Mouse (Mus musculus) c-Kit-positive CD71-negative TER-119-negative erythroid progenitor cells, embryonic 14.5 days (primary cell): Measurements from ENCODE around the gene Stk33.
"Not testable (repeated sequence)": the region's sequence is repeated elsewhere in the genome, so short reads cannot be mapped to it uniquely, and the experiment has no call there.

Experiments used
- DNase-seq: peaks from one replicate; pipeline ENCODE4 v3.0.0-alpha.2; 2013; ENCODE audit warnings: low read depth

The Stk33 gene

DNA sequence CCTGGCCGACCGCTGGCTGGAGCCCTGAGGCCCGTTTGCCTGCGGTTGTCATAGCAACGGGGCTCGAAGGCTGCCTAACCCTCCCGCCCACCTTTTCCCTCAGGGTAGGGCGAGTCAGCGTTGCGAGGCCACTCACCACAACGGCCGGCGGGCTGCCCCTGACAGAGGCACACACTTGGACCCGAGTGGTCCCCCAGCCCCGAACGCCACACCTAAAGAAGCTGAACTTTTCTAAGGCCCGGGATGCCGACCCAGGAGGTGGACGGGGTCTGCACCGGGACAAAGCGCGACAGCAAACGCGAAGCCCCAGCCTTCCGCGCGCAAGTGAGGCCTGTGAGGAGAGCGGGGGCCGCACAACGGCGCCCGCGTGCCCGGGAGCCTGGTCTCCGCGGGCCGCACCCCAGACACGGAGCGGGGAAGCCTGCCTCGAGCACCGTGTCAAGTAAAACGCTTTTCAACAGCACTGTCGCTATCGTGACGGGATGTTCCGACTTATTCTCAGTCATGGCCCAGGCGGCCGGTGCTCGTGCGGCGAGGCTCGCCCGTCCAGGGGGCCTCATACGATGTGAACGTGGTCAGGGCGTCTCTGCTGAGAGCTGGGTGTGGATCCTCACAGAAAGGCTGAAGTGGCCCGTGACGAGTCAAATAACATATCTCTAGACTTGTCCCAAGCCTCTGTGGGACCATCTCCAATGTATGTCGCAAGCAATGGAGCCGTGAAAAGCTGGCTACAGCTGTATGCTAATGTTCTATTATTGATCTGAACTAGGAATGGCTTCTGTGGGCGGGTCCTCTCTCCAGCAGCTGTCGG is at the start of gene Stk33:
Gene Stk33, minus strand, starts transcription at position 301 of the 811 bp plus-strand sequence.
- no peak for DNase-seq

- DNase-seq = no peak
Observed at GRCm38 (mm10) chr7:109484221-109484620, 45.3 kb upstream of the Stk33 start.

DNA sequence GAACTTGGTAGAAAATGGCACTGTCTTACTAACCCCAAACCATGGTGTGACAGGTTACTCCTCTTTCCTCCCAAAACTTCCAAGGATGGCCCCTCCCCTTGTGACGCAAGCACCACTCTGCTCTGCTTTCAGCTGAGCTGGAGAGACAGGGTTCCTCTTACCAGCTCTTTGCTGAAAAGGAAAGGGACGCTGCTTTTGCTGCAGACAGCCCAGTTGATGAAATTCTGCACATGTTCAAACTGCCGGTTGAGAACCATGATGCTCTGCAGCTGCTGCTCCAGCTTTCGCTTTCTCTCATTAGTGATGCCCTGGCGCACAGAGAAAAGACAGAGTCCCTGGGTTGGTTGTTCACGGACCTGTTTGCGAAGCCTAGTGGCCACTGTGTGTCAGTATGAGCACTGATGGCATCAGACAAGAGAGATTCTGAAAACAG is 41.9 kb upstream of the Stk33 start:
- no peak for DNase-seq

DNA sequence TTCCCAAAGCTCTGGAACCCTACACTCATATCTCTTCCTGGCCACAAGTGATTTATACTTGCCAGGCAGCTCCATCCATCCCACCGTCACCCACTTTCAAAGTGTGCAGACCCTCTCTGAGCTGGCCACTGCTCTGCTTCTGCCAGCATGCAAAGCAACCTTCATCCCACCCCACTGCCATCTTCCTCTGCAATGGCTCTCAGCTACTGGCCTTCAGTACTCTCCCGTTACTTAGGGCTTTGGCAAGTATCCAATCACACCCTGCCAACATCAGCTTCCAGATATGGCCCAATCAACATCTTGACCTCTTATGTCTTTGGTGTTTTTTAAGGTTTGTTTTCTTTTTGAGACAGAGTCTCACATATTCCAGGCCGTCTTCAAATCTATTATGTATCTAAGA is 39.0 kb upstream of the Stk33 start:
- DNase-seq = no peak

- DNase-seq = no peak
Observed at GRCm38 (mm10) chr7:109470700-109471099, 31.8 kb upstream of the Stk33 start.

DNA sequence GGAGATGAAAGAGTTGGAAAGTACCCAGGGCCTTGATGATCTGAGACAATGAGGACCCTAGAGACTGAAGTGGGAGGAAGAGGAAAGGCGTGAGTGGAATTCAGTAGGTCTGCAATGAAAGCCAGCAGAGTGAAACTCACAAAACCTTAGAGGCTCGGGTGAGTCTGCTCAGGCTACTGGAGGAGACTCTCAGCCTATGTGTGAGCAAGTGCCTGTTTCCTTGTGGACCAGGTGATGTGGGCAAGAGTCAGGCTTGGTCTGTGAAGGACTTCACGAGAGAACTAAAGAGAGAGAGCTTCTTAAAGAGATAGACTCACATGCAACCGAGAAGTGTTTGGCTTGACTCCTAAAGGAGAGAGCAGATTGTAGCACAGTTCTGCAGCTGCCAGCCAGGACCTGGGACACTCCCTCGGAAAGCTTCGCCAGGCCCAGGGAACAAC is 29.4 kb upstream of the Stk33 start:
- no peak for DNase-seq

GRCm38 (mm10) chr7:109467591-109467990 is 28.7 kb upstream of the Stk33 start:
- no peak for DNase-seq

DNA sequence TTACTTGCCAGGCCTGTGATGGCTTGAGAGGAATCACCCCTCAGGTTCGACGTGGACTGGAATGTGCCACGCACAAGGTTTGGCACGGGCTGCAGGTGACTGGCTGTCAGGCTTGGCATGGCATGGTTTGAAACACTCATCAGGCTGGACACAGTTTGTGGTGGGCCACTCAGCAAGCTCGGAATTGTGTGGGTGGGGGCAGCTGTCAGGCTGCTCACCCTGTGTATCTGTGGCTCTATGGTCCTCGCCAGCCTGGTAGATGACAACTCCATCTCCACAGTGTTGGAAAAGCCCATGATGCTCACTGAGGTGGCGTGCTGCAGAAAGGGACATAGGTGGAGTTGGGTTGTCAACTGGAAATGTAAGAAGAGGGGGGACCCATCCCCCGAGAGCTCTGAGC is 21.8 kb upstream of the Stk33 start:
- no peak for DNase-seq

GRCm38 (mm10) chr7:109456563-109456962 is 17.7 kb upstream of the Stk33 start:
- no peak for DNase-seq

DNA sequence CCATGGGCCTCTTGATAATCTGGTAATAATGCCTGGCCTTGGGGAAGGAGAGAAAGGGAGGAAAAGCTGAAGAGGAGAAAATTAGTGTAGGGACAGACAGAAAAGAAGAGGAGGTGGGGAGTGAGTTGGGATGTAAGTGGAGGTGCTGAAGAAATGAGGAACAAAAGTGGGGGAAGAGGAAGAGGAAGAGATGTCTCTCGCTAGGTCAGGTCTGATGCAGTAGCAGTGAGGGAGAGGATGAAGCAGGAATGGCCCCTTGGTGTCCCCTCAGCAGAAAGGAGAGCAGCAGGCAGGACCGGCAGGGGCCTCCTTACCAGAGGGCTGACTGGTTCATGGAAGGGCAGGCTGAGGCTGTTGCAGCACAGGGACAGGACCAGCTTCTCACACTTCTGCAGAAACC is 16.9 kb upstream of the Stk33 start:
- DNase-seq = no peak

DNA sequence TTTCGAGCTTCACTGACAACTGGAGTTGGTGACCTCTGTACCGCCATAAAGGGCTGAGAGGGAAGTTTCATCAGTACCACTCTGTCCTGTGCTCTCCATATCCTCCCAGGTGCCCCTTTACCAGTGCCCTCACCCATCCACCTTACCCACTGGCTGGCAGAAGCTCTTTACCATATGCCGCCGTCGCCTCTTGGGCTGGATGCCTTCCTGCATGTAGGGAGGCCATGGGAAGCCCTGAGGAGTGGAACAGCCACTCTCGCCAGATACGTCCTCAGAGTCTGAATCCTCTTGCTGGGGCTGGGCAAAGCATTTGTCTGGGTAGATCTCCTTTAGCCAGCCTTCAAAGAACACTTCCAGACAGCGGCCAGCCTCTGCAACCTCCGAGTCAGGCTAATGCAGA is 16.0 kb upstream of the Stk33 start:
- no peak for DNase-seq

DNA sequence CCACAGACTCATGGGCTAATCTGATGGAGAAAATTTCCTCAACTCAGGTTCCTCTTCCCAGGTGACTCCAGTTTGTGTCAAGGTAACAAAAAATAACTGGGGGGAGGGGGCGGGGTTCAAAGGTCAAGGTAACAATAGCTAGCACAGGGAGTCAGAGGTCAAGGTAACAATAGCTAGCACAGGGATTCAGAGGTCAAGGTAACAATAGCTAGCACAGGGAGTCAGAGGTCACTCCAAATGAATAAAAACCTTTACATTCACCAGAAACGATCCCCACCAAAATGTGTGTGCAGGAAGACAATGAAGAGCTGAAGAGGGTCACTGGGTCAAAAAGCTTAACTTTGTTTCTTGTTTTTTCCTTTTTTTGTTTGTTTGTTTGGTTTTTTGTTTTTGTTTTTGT is 9.2 kb upstream of the Stk33 start:
- DNase-seq = no peak

DNA sequence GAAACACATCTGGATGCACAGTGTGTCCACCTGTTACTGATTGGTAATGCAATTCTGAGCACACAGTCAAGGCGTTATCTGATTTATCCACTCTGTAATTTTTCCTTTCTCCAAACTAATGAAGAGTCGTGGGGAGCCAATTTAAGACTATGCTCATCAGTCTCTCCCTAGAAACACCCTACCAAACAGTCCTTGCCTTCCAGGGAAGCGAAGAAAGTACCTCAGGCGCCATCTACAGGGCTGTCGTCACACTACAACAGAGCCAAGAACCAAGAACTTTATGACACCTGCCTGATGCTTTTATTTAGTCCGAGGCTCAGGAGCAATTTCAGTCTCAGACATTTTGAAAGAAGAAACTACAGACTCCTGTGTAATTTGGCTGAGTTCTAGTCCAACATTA is 6.1 kb upstream of the Stk33 start:
- no peak for DNase-seq

GRCm38 (mm10) chr7:109442739-109443138 is 3.9 kb upstream of the Stk33 start:
- no peak for DNase-seq

DNA sequence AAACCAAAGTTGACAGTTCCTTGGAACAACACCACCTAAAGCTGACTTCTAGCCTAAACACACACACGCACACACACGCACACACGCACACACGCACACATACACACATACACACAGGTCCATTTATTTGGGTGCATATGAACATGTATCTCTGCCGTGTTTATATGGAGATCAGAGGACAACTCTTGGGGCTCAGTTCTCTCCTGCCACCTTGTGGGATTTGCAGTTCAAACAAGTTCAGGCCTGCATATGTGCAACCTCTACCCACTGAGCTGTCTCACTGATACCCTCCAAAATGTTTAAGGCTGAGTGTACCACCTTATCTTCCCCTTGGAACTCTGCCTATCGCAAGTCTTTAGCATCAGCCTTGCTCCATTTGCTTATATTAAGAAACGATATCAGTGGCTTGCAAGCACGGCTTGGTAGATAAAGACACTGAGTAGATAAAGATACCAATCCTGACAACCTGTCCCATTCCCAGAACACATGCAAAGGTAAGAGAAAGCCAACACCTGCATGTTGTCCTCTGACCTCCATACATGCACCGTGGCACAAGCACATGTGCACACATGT is 1.9 kb upstream of the Stk33 start:
- no peak for DNase-seq

DNA sequence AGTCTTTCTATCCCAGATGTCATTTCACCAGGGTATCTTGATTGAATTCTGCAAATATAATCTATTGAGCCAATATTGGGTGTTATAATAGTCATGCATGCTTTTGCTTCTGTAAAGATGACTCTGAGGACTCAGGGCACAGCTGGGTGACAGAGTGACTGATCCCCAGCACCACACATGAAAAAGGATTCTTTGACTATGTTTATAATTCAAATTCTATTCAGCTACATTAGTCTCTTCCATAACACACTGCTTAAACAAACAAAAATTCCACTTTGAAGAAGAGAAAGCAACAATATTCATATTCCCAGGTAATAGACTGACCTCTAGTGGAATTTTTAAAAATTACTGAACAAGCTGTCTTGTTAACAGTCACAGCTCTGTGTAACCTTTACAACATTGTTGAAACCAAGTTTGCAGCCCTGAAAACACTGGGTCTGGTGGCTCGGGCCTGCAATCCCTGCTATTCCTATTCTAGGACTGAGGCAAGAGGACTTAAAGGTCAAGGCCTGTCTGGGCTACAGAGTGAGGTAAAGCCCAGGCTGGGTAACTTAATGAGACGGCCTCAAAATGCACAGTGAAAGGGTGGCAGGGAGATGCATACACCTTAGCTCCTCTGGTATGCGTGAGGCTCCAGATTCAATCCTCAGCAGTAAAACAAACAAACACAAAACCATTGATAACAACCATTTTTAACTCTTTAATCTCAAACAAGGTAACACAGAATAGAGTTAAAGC is 14.3 kb downstream of the Stk33 start:
- no peak for DNase-seq

- DNase-seq = no peak
Observed at GRCm38 (mm10) chr7:109422803-109423202, 16.1 kb downstream of the Stk33 start.

- DNase-seq = no peak
Observed at GRCm38 (mm10) chr7:109405491-109405890, 33.4 kb downstream of the Stk33 start.

- no peak for DNase-seq
Observed at GRCm38 (mm10) chr7:109399299-109399698, 39.6 kb downstream of the Stk33 start.

GRCm38 (mm10) chr7:109381131-109381530 is 57.8 kb downstream of the Stk33 start:
- no peak for DNase-seq

DNA sequence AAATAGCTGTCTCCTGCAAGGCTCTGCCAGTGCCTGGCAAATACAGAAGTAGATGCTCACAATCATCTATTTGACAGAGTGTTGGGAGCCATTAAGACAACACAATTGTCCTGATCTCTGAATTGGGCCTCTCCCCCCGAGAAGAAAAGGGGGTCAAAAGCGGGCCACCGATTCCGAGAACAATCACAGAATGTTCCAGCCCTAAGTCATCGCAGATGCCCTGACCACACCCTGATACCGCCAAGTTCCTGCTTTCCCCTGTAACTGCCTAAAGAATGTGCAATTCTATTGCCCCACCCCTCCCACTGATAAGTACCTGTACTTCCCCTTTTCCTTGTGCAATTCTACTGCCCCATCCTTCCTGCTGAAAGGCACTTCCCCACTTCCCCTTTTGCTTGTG is 65.3 kb downstream of the Stk33 start:
- not testable (repeated sequence) for DNase-seq

- DNase-seq = no peak
Observed at GRCm38 (mm10) chr7:109358435-109359187, 80.3 kb downstream of the Stk33 start.
